Mouse (Mus musculus) layer of hippocampus, adult 2 months (tissue): ENCODE results near the gene Abhd18. TPM values are rescaled to one million over a fixed set of nuclear protein-coding genes. Genes with fewer than 3 reads are reported as not detected.
"Not testable (repeated sequence)": the region's sequence is repeated elsewhere in the genome, so short reads cannot be mapped to it uniquely, and the experiment has no call there.

Experiments used
- DNase-seq, 2 experiments: peaks; one replicate each; pipeline ENCODE4 v3.0.0; 2022; ENCODE audit warnings: low spot score in 2 of 2
- H3K27ac ChIP-seq: fragments of 200-600 bp; 2 replicates; pipeline ENCODE4 v1.8.1; 2022
- H3K4me3 ChIP-seq: fragments of 200-600 bp; 2 replicates; pipeline ENCODE4 v1.8.1; 2022; ENCODE audit warnings: mild to moderate bottlenecking
- CTCF ChIP-seq: fragments of 200-600 bp; conservative IDR thresholded peaks from 2 replicates; pipeline ENCODE4 v1.8.1; 2022; ENCODE audit warnings: antibody characterized with exemption, mild to moderate bottlenecking, moderate library complexity
- long read RNA-seq, 2 experiments: library from polyadenylated mRNA; stranded (forward); transcript quantifications; one replicate each; pipeline ENCODE4 v2.0.0; 2021; ENCODE audit warnings: borderline mapping rate in 2 of 2
- total RNA-seq, 2 experiments: library from RNA; stranded (reverse); gene quantifications; 2 replicates each; pipeline ENCODE4 v1.2.3; 2021

Gene Abhd18
- total RNA-seq, result 10 to 100 TPM; 12.2 to 14.5 TPM
- long read RNA-seq, experiment 1, partial matches to known transcripts, result 0 of 5 reads
- long read RNA-seq, experiment 1, other reads (novel, unspliced or antisense), result 1 of 5 reads
- long read RNA-seq, experiment 2, partial matches to known transcripts, result 0 of 5 reads
- long read RNA-seq, experiment 2, other reads (novel, unspliced or antisense), result 3 of 5 reads

GRCm38 (mm10) chr3:40846957-40847017 is at the start of gene Abhd18:
Gene Abhd18, plus strand, starts transcription at chr3:40846970.
- peak within 1 kb of the TSS; percentile 92 for H3K27ac ChIP-seq
- peak within 1 kb of the TSS; percentile 74 for H3K4me3 ChIP-seq
- DNase-seq, result not testable (repeated sequence)

GRCm38 (mm10) chr3:40798054-40798453 is 48.7 kb upstream of the Abhd18 start:
- H3K27ac ChIP-seq, result no peak overlapping the region
- no peak overlapping the region for H3K4me3 ChIP-seq
- no peak for TF ChIP-seq CTCF
- DNase-seq, result no peak

- DNase-seq, result peak in 1 of 2 experiments; percentile 25
- peak; percentile 70 for TF ChIP-seq CTCF
- Histone ChIP-seq H3K27ac (no peak overlapping the region), H3K4me3 (no peak overlapping the region)
Observed at GRCm38 (mm10) chr3:40798500-40798899, 48.3 kb upstream of the Abhd18 start.

GRCm38 (mm10) chr3:40799530-40800372 is 47.0 kb upstream of the Abhd18 start, which contains the start of gene Plk4:
Gene Plk4, plus strand, starts transcription at chr3:40800019.
- H3K27ac ChIP-seq, result peak within 1 kb of the TSS; percentile 67
- TF ChIP-seq CTCF, result peak; percentile 25; the same call in 1 of the 2 replicates
- H3K4me3 ChIP-seq, result peak within 1 kb of the TSS; percentile 85
- peak; percentile 94 for DNase-seq

- TF ChIP-seq CTCF, result no peak
- Histone ChIP-seq H3K4me3 (peak overlapping the region; percentile 85), H3K27ac (no peak overlapping the region)
- peak in 1 of 2 experiments; percentile 4 for DNase-seq
Observed at GRCm38 (mm10) chr3:40800373-40800823, 46.4 kb upstream of the Abhd18 start.

GRCm38 (mm10) chr3:40806871-40807270 is 39.9 kb upstream of the Abhd18 start:
- DNase-seq, result no peak
- Histone ChIP-seq H3K4me3 (no peak overlapping the region), H3K27ac (no peak overlapping the region)
- no peak for TF ChIP-seq CTCF

GRCm38 (mm10) chr3:40808686-40809085 is 38.1 kb upstream of the Abhd18 start:
- H3K27ac ChIP-seq, result no peak overlapping the region
- DNase-seq, result no peak
- TF ChIP-seq CTCF, result no peak
- no peak overlapping the region for H3K4me3 ChIP-seq

- no peak for TF ChIP-seq CTCF
- H3K4me3 ChIP-seq, result no peak overlapping the region
- no peak for DNase-seq
- H3K27ac ChIP-seq, result no peak overlapping the region
Observed at GRCm38 (mm10) chr3:40809894-40810293, 36.9 kb upstream of the Abhd18 start.

GRCm38 (mm10) chr3:40813275-40813674 is 33.5 kb upstream of the Abhd18 start:
- no peak for TF ChIP-seq CTCF
- no peak overlapping the region for H3K4me3 ChIP-seq
- no peak for DNase-seq
- H3K27ac ChIP-seq, result no peak overlapping the region

GRCm38 (mm10) chr3:40845521-40845920 is 1.2 kb upstream of the Abhd18 start:
- DNase-seq, result not testable (repeated sequence)
- peak overlapping the region; percentile 92 for H3K27ac ChIP-seq
- peak overlapping the region; percentile 66 for H3K4me3 ChIP-seq

- peak within 1 kb of the TSS; percentile 92 for H3K27ac ChIP-seq
- peak within 1 kb of the TSS; percentile 74 for H3K4me3 ChIP-seq
- peak; percentile 91 to 96 for DNase-seq
- TF ChIP-seq CTCF, result peak; percentile 67
Observed at GRCm38 (mm10) chr3:40846473-40846956, 255 bp upstream of the Abhd18 start, which contains the start of gene Mfsd8. Gene Mfsd8, minus strand, starts transcription at chr3:40846886.

- peak overlapping the region; percentile 74 for H3K4me3 ChIP-seq
- peak; percentile 26 to 41 for DNase-seq
- H3K27ac ChIP-seq, result peak overlapping the region; percentile 83
- 0 out of 2 replicates have a peak, but pooled peaks have one; percentile 5 for TF ChIP-seq CTCF
Observed at GRCm38 (mm10) chr3:40847018-40847417, 248 bp downstream of the Abhd18 start.

GRCm38 (mm10) chr3:40847936-40848335 is 1.2 kb downstream of the Abhd18 start:
- DNase-seq, H3K27ac ChIP-seq, H3K4me3 ChIP-seq: not testable (repeated sequence)

- H3K27ac ChIP-seq, DNase-seq, H3K4me3 ChIP-seq: not testable (repeated sequence)
Observed at GRCm38 (mm10) chr3:40853123-40853738, 6.5 kb downstream of the Abhd18 start.
